Mouse (Mus musculus): Measurements from ENCODE around the gene Ublcp1.
"Not testable (repeated sequence)": the region's sequence is repeated elsewhere in the genome, so short reads cannot be mapped to it uniquely, and the experiment has no call there.

Ublcp1 gene

GRCm38 (mm10) chr11:44489117-44489516, 18.8 kb upstream of the Ublcp1 start:
- DNase-seq, result no peak

DNA sequence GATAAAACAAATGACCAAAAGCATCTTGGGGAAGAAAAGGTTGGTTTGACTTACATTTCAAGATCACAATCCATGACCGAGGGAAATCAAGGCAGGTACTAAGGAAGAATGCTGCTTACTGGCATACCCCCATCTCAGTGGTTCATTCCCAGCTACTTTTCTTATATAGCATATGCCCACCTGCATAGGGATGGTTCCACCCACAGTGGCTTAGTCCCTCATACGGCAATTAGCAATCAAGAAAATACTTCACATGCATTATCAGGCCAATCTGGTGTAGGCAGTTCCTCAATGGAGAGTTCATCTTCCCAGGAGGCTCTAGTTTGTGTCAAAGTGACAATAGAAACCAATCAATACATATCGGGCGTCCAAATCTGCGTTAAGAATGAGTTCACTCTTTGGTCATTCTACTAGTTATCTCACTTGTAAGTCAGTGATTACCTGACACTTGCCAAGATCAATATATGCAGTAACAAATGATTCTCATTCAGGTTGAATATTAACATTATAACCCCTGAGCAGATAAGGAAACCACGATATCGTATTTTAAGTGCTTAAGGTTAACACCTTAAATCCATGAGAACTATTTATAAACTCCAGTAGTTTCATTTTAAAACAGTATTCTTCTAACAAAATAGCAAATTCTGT, 14.9 kb upstream of the Ublcp1 start:
- no peak for DNase-seq

- no peak for DNase-seq
Observed at GRCm38 (mm10) chr11:44480246-44480645, 9.9 kb upstream of the Ublcp1 start.

DNA sequence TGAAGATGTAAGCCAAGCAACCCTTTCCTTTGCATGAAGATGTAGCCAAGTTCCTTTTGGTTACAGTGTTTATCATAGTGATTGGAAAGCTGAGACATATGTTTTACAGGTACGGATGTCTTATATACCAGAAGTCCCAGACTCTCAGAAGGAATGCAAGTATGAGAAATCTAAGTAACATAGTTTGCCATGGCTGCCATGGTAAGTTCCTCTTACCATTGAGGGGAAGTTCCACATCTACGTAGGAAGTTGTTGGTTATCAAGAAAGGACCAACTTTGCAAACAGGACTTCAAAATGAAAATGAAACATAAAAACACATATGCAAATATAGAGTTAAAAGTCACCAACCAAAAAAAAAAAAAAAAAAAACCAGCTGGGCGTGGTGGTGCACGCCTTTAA, 8.1 kb upstream of the Ublcp1 start:
- DNase-seq, result no peak

GRCm38 (mm10) chr11:44476445-44476844, 6.1 kb upstream of the Ublcp1 start:
- DNase-seq, result no peak

- no peak for DNase-seq
Observed at GRCm38 (mm10) chr11:44475467-44475866, 5.2 kb upstream of the Ublcp1 start.

DNA sequence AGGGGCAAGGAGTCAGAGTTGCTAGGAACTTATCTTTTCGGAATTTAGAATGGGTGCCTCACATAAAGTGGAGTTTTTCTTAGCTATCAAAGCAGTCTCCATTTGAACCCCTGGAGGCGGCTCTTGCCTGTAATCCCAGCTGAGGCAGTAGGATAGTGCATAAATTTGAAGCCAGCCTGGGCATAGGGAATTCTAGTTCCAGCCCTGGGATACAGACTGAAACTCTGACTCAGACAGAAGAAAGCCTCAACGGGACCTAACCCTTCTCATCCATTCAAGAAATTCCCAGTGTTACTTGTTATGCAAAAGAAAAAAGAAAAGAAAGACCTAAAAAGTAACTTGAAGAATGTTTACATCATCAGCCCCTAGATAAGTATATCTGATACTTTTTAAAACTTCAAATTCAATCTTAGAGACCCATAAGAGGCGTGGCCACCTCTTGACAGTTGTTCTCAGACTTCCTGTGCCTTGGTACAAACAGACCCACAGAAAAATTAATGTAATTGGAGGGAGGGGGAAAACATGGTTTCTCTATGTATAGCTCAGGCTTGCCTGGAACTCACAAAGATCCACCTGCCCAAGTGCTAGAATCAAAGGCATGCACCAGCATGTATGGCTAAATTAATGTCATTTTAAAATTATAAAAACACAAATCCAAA, 1.2 kb upstream of the Ublcp1 start:
- DNase-seq, result peak; percentile 8 to 21

DNA sequence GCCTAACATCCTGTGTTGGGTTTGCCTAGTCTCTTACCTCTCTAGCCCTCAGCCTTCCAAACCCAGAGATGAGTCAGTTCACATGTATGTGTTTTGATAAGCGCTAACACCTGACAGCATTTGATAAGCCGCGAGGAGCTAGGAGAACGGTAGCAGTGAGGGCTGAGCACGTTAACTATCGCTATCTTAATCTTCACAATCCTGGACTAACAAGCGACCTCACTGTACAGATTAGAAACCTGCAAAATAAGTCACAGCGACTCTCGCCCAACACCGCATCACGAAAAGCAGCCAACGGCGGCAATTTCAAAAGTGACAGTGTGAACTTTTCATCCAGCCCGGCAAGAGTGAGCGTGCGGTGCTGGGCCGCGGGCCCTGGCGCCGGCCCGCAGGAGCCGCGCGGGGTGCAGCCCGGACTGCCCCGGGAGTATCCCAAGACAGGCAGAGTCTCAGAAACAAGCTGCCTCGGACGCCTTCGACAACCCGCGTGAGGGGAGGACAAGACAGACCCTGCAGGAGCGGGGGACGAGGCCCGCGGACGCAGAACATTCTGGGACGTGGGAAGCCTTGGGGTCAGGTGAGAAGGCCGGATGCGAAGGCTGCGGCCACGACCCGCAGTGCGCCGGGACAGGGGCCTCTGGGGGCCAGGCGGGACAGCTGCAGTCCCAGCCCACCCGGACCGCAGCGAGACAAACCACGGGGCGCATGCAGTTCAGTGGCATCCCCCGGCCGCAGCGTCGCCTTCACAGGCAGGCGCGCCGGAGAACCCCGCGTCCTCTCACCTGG, 459 bp downstream of the Ublcp1 start:
- DNase-seq, result no peak

- no peak for DNase-seq
Observed at GRCm38 (mm10) chr11:44468306-44468790, 1.9 kb downstream of the Ublcp1 start.

DNA sequence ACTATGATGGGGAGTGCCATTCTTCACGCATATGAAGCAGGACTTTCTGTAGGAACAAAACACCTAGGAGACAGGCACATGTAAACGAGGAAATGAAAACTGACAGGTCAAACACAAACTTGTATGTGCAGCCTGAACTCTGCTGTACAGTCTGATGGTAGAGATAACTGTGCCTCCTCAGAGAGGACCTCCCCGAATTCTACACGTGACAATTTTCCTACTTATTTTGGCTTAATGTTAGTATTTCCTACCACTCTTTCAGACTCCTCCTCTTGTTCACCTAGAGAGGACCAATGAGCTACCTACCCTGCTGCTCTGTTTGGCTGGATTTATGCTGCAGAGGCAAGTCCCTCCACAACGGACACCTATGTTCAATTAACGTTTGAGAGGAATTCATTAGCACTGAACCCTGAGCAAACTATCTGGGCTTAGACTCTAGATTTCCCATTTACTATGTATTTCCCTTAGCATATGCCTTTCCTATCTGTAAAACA, 3.3 kb downstream of the Ublcp1 start:
- DNase-seq, result no peak

DNA sequence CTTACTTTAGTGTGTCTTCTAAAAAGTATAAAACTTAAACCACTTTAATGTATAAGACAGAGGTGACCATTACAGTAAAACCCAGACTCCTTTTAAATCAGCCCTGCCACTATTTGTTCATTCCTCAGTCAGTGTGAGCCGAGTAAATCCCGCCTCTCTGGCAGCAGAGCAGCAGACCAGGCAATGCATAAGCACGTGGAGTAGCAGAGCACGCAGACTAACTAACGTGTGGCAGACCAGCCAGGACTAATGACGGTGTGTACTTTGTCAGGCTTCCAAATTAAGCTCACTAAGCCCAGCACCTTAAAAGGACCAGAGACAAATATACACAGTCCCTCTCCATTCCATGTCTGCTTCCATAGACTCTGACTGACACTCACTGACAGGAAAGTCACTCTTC, 8.8 kb downstream of the Ublcp1 start:
- peak in 1 of 2 experiments; percentile 5 for DNase-seq

- peak; percentile 74 to 79 for DNase-seq
Observed at GRCm38 (mm10) chr11:44453423-44453822, 16.9 kb downstream of the Ublcp1 start.

GRCm38 (mm10) chr11:44452016-44452415, 18.3 kb downstream of the Ublcp1 start:
- DNase-seq, result not testable (repeated sequence)

DNA sequence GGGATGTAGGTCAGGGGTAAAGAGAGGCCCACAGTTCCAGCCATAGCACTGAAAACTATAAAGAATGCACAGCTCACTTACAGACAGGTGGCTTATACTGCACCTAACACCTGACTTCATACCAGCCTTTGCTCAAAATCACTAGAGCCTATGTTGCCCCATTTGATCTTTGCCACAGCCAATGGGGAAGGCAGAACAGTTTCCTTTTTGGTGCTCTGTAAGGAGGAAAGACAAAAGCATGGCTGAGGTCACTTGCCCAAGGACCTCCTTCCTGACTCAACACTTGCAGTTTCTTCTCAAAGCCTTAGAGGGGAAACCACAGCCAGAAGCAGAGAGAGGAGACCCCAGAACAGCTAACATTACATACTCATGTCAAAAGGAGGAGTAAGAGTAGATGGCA, 19.3 kb downstream of the Ublcp1 start:
- DNase-seq, result no peak

DNA sequence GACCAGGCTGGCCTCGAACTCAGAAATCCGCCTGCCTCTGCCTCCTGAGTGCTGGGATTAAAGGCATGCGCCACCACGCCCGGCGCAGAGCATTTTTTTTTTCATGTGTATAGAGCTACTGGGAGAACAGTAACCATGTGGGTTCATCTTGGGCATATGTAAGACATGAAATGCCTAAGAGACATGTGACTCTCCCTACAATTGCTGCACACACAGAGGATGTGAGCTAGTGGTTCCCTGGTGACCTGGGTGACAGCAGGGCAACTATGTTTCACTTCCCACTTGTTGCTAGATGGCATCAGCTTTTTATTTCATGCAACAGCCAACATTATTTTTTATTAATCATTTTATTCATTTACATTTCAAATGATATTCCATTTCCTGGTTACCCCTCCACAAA, 32.5 kb downstream of the Ublcp1 start:
- DNase-seq, result no peak

DNA sequence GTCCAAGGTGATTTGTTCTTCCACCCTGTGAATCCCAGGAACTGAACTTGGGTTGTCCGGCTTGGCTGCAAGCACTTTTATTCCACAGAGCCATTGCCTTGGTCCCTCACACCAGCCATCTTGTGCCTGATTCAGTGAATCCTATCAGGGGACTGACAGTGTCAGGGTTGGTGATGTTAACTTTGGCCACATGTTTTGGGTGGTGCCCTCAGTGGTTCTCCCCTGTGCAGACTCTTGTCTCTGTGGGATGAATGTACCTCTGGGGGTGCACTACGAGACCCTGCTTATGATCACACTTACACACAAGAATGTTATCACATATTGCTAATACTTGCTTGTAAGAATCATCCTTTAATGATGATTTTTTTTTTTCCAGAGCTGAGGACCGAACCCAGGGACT, 40.3 kb downstream of the Ublcp1 start:
- DNase-seq, result no peak

- DNase-seq, result no peak
Observed at GRCm38 (mm10) chr11:44427951-44428350, 42.3 kb downstream of the Ublcp1 start.

GRCm38 (mm10) chr11:44425626-44426025, 44.7 kb downstream of the Ublcp1 start:
- no peak for DNase-seq

- DNase-seq, result no peak
Observed at GRCm38 (mm10) chr11:44425006-44425405, 45.3 kb downstream of the Ublcp1 start.

GRCm38 (mm10) chr11:44423955-44424354, 46.3 kb downstream of the Ublcp1 start:
- no peak for DNase-seq

DNA sequence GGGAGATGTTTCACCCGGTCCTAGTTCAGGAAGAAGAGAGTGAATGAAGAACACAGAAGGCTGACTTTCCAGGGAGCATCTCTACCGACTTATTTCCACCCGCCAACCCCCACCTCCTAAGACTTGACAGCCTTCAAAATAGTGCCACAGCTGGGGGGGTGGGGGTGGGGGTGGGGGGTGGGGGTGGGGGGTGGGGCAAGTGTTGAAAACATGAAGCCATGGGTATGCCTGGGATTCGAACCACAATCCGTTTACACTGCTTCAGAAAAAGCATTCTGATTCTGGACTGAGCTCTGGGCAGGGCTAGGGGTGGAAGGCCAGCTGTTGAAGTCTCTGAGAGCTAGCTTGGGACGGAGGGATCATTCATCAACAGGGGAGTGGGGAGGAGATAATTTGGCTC, 47.0 kb downstream of the Ublcp1 start:
- no peak for DNase-seq

- no peak for DNase-seq
Observed at GRCm38 (mm10) chr11:44422337-44423111, 47.8 kb downstream of the Ublcp1 start.

- no peak for DNase-seq
Observed at GRCm38 (mm10) chr11:44417403-44417802, 52.9 kb downstream of the Ublcp1 start.

Data from kidney, postnatal 4 days (tissue).